Mouse (Mus musculus) heart, adult 2 months (tissue): ENCODE measurements around the gene Armc2. TPM values are rescaled to one million over a fixed set of nuclear protein-coding genes. Genes with fewer than 3 reads are reported as not detected.

Experiments
- DNase-seq, 2 experiments: peaks; one replicate each; pipeline ENCODE4 v3.0.0; 2021
- H3K27ac ChIP-seq: fragments of 200-600 bp; 2 replicates; pipeline ENCODE4 v1.8.1; 2022
- H3K27me3 ChIP-seq: fragments of 200-500 bp; 2 replicates; pipeline ENCODE4 v1.6.1; 2012; ENCODE audit warnings: mild to moderate bottlenecking, low read length, inconsistent platforms, mixed read lengths; ENCODE audit not compliant: control insufficient read depth, insufficient read depth
- H3K36me3 ChIP-seq: fragments of 200-500 bp; 2 replicates; pipeline ENCODE4 v1.6.1; 2012; ENCODE audit warnings: low read length, inconsistent platforms; ENCODE audit not compliant: control insufficient read depth, insufficient read depth
- H3K4me1 ChIP-seq: fragments of 200-500 bp; 2 replicates; pipeline ENCODE4 v1.6.1; 2011; ENCODE audit warnings: low read length; ENCODE audit not compliant: control insufficient read depth, insufficient read depth
- H3K4me3 ChIP-seq: fragments of 200-600 bp; 2 replicates; pipeline ENCODE4 v1.8.1; 2022
- H3K79me2 ChIP-seq: fragments of 200-500 bp; replicated peaks from 2 replicates; pipeline ENCODE4 v1.6.1; 2012; ENCODE audit warnings: mild to moderate bottlenecking, inconsistent platforms, low read length, moderate library complexity, mixed read lengths; ENCODE audit not compliant: control insufficient read depth, insufficient read depth
- H3K9ac ChIP-seq: fragments of 200-500 bp; 2 replicates; pipeline ENCODE4 v1.6.1; 2012; ENCODE audit warnings: low read depth, mild to moderate bottlenecking, control low read depth, inconsistent platforms, low read length, mixed read lengths
- CTCF ChIP-seq: fragments of 200-600 bp; IDR thresholded peaks from 2 replicates; pipeline ENCODE4 v1.8.1; 2022; ENCODE audit warnings: antibody characterized with exemption, mild to moderate bottlenecking, moderate library complexity
- EP300 ChIP-seq: fragments of 200-500 bp; IDR thresholded peaks from 2 replicates; pipeline ENCODE4 v1.6.1; 2011; ENCODE audit warnings: low read depth, low read length, control low read depth; ENCODE audit not compliant: insufficient read depth
- POLR2A ChIP-seq: fragments of 200-500 bp; IDR thresholded peaks from 2 replicates; pipeline ENCODE4 v1.6.1; 2011; ENCODE audit warnings: mild to moderate bottlenecking, low read depth, low read length, control low read depth; ENCODE audit not compliant: insufficient read depth
- WGBS: fragments of 180-500 bp; shearing (Covaris S2); methylation state at CpG from one replicate; pipeline ENCODE4 v1.1.7; 2018; 5-methylcytosine and 5-hydroxymethylcytosine counted together
- intact Hi-C: fragments of 180-260 bp; cut with DNase I; formaldehyde crosslinking; loops from one replicate; pipeline ENCODE4 v1.15.1; 2025
- polyA plus RNA-seq: library from polyadenylated mRNA; depleted of rRNA; stranded (reverse); fragments of >200 nt; gene quantifications from 2 replicates; pipeline ENCODE4 v1.2.3, GENCODE M21; 2012
- total RNA-seq, 2 experiments: library from RNA; stranded (reverse); gene quantifications; 2 replicates each; pipeline ENCODE4 v1.2.3; 2021

Gene Armc2
- total and polyA plus RNA-seq, 3 experiments = 6.4 to 22.8 (median 16.7) TPM

- DNase-seq = peak; percentile 69 to 80
Observed at GRCm38 (mm10) chr10:41997691-41998178, 20.5 kb downstream of the Armc2 start.

GRCm38 (mm10) chr10:41996157-41996556 is 22.1 kb downstream of the Armc2 start:
- no peak overlapping the region for H3K27ac ChIP-seq
- intact Hi-C loops = no loop called here
- 76% methylated on average over 8 of the region's 8 CpGs for WGBS
- no peaks in the 10 kb centered on the region for H3K79me2 ChIP-seq
- H3K36me3 ChIP-seq = no peaks in the 10 kb centered on the region
- TF ChIP-seq POLR2A (no peak), CTCF (no peak), EP300 (no peak)
- H3K9ac ChIP-seq = no peak overlapping the region
- H3K4me3 ChIP-seq = no peak overlapping the region
- DNase-seq = no peak
- H3K27me3 ChIP-seq = no peaks in the 10 kb centered on the region
- H3K4me1 ChIP-seq = peaks cover 7% of the 10 kb centered on the region

More at GRCm38 (mm10) chr10:41997691-41998178, 20.5 kb downstream of the Armc2 start:
- Histone ChIP-seq H3K36me3 (no peaks in the 10 kb centered on the region), H3K27me3 (no peaks in the 10 kb centered on the region), H3K79me2 (no peaks in the 10 kb centered on the region), H3K9ac (no peak overlapping the region), H3K4me3 (no peak overlapping the region), H3K27ac (peak overlapping the region; percentile 59), H3K4me1 (peaks cover 5% of the 10 kb centered on the region)
- TF ChIP-seq EP300 (peak; percentile 70; the same call in 1 of the 2 replicates), CTCF (no peak), POLR2A (no peak)
- intact Hi-C loops = no loop called here
- 18% methylated on average over 1 of the region's 1 CpGs for WGBS

- TF ChIP-seq CTCF (no peak), POLR2A (no peak), EP300 (no peak)
- peaks cover 8% of the 10 kb centered on the region for H3K4me1 ChIP-seq
- DNase-seq = no peak
- 91% methylated on average over 2 of the region's 2 CpGs for WGBS
- intact Hi-C loops = no loop called here
- no peaks in the 10 kb centered on the region for H3K27me3 ChIP-seq
- H3K9ac ChIP-seq = no peak overlapping the region
- no peaks in the 10 kb centered on the region for H3K79me2 ChIP-seq
- no peak overlapping the region for H3K27ac ChIP-seq
- no peak overlapping the region for H3K4me3 ChIP-seq
- H3K36me3 ChIP-seq = no peaks in the 10 kb centered on the region
Observed at GRCm38 (mm10) chr10:41995051-41995450, 23.2 kb downstream of the Armc2 start.

- no peaks in the 10 kb centered on the region for H3K27me3 ChIP-seq
- H3K4me1 ChIP-seq = peaks cover 8% of the 10 kb centered on the region
- H3K4me3 ChIP-seq = no peak overlapping the region
- H3K79me2 ChIP-seq = no peaks in the 10 kb centered on the region
- TF ChIP-seq EP300 (no peak), POLR2A (no peak), CTCF (no peak)
- no peak overlapping the region for H3K9ac ChIP-seq
- intact Hi-C loops = loop anchor here (5.0 kb wide), 1 partner anchor 33 kb away; no protein-coding TSS in a partner anchor
- no peaks in the 10 kb centered on the region for H3K36me3 ChIP-seq
- 67% methylated on average over 4 of the region's 4 CpGs for WGBS
- H3K27ac ChIP-seq = no peak overlapping the region
- DNase-seq = no peak
Observed at GRCm38 (mm10) chr10:41994578-41994977, 23.7 kb downstream of the Armc2 start.

- no peaks in the 10 kb centered on the region for H3K27me3 ChIP-seq
- no peaks in the 10 kb centered on the region for H3K36me3 ChIP-seq
- H3K27ac ChIP-seq = peak overlapping the region; percentile 50
- H3K4me3 ChIP-seq = no peak overlapping the region
- H3K79me2 ChIP-seq = no peaks in the 10 kb centered on the region
- H3K9ac ChIP-seq = no peak overlapping the region
- TF ChIP-seq POLR2A (no peak), CTCF (no peak), EP300 (no peak)
- peaks cover 5% of the 10 kb centered on the region for H3K4me1 ChIP-seq
- no peak for DNase-seq
- 65% methylated on average over 5 of the region's 5 CpGs for WGBS
- intact Hi-C loops = loop anchor here (5.0 kb wide), 1 partner anchor 35 kb away; no protein-coding TSS in a partner anchor
Observed at GRCm38 (mm10) chr10:41992059-41992440, 26.2 kb downstream of the Armc2 start.

GRCm38 (mm10) chr10:41991364-41992058 is 26.7 kb downstream of the Armc2 start:
- peak overlapping the region; percentile 50 for H3K27ac ChIP-seq
- no peak for DNase-seq
- H3K27me3 ChIP-seq = no peaks in the 10 kb centered on the region
- H3K36me3 ChIP-seq = no peaks in the 10 kb centered on the region
- WGBS = 28% methylated on average over 14 of the region's 14 CpGs
- TF ChIP-seq EP300 (no peak), POLR2A (no peak), CTCF (no peak)
- intact Hi-C loops = loop anchor here (5.0 kb wide), 1 partner anchor 36 kb away; no protein-coding TSS in a partner anchor
- H3K4me3 ChIP-seq = no peak overlapping the region
- peaks cover 5% of the 10 kb centered on the region for H3K4me1 ChIP-seq
- no peaks in the 10 kb centered on the region for H3K79me2 ChIP-seq
- H3K9ac ChIP-seq = no peak overlapping the region
